Mouse (Mus musculus) lung, postnatal 14 days (tissue): Measurements from ENCODE around the gene Olfr169.
"Not testable (repeated sequence)": the region's sequence is repeated elsewhere in the genome, so short reads cannot be mapped to it uniquely, and the experiment has no call there.

Source experiments
- DNase-seq: peaks from one replicate; pipeline ENCODE4 v3.0.0; 2021

Gene Olfr169

DNA sequence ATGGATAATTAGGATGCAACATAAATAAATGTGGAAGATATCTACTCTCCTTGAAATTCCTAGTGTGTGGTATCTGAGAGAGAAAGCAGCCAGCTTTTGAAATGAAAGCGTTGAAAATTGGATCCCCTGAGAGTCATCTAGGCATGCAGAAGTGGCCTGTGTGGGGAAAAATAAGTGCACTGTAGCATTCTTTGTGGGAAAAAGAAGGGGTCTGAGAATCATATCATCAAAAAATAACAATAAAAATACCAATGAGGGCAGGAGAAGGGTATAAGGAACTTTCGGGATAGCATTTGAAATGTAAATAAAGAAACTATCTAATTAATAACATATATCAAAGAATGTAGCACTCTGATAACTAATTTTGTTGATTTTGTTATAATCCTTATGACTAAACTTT, at the start of gene Olfr169:
TSS of gene Olfr169 (minus strand) at position 101 of the 400 bp plus-strand sequence.
- not testable (repeated sequence) for DNase-seq

DNA sequence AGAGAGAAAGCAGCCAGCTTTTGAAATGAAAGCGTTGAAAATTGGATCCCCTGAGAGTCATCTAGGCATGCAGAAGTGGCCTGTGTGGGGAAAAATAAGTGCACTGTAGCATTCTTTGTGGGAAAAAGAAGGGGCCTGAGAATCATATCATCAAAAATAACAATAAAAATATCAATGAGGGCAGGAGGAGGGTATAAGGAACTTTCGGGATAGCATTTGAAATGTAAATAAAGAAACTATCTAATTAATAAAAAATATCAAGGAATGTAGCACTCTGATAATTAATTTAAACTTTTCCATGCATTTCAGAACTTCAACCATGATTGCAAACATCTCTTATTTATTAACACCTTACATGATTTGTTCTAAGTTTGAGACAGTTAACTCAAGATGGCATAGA, 40.2 kb upstream of the Olfr169 start, which contains the start of gene Olfr170:
TSS of gene Olfr170 (minus strand) at position 101 of the 400 bp plus-strand sequence.
- DNase-seq, result not testable (repeated sequence)

GRCm38 (mm10) chr16:19603166-19603565, 31.6 kb upstream of the Olfr169 start:
- DNase-seq, result no peak

DNA sequence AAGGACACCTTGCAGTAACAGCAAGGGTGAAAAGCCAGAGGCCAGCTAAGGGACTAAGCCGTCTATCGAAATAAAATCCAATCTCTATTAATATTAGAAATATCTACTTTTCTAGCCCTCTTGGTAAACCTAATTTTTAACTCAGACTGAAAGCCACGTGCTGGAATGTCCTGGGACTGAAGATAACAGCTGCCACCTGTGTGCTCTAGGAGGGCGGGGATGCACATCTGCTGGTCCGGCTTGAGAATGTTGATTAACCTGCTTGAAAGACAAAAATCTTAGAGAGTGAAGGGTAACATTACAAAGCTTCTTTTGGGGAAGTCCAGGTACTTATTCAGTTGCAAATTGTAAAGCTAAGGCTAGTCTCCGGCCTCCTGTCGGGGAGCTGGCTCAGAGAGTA, 18.2 kb downstream of the Olfr169 start:
- DNase-seq, result not testable (repeated sequence)

DNA sequence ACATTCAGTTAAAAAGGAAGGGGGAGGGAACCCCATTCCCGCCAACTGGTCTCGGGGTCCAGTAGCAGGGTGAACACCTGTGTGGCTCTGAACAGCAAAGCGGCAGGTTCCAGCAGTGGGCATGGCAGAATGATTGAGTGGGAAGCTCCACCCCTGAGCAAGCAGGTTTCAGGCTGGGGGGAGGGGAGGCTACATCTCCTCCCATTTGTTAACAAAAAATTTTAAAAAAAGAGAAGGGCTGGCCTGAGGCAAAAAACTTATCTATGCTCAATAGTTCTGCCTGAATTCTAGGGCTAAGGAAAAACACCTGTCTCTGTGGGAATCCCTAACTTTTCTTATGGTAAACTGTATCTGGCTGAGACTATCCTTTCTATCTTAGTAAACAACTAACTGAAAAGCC, 19.4 kb downstream of the Olfr169 start:
- not testable (repeated sequence) for DNase-seq

GRCm38 (mm10) chr16:19535455-19535854, 36.2 kb downstream of the Olfr169 start, which contains the start of gene Olfr168:
Gene Olfr168, minus strand, starts transcription at chr16:19535555.
- no peak for DNase-seq

GRCm38 (mm10) chr16:19522166-19522565, 49.4 kb downstream of the Olfr169 start, which contains the start of gene Olfr167:
Gene Olfr167, minus strand, starts transcription at chr16:19522266.
- no peak for DNase-seq
